Mouse (Mus musculus): ENCODE results near the gene Crat. TPM values are rescaled to one million over a fixed set of nuclear protein-coding genes. Genes with fewer than 3 reads are reported as not detected.

Crat gene
- polyA plus RNA-seq, 1 experiment from 2014 or later = 67.9 TPM

DNA sequence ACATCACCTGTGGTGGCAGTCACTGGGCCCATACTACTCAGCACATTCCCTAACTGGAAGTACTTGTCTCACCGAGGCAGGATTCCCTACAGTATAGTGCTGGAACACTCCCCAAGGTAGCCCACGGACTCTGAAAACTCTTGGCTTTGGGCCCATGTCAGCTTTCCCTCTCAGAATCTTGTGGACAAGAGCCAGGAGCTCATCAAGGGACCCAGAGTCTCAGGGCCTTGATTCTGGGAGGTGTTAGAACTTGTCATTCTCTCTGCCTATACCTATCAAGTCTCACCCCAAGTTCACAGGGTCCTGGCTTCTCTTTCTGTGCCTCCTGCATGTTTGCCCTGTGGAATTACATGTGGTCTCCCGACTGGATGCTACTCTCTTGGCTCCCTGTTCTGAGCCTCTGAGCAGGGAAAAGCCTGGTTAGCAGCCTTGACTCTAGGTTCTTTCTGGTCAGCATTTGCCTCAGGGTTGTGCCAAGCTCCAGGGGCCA is 24.6 kb upstream of the Crat start:
- H3K9ac ChIP-seq = peak overlapping the region; percentile 84

DNA sequence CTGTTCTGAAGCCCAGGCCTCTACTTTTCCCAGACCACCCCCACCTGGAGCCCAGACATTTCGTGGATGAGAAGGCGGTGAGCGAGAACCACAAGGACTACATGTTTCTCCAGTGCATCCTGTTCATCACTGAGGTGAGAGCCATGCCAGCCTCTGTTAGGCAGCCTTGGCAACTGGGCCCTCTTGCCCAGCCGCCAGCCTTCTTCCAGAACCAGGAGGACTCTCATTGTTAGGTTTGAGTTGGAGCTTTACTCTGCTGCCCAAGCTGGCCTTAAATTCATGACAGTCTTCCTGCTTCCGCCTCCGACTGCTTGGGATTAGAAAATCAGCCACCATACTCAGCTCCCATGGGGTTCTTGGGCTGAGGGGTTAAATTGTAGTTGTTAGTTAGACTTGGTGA is 24.0 kb upstream of the Crat start:
- Histone ChIP-seq H3K27me3 (replicated peaks) (no peaks in the 10 kb centered on the region), H3K9me3 (replicated peaks) (no peaks in the 10 kb centered on the region), H3K36me3 (peaks cover 49% of the 10 kb centered on the region), H3K4me1 (replicated peaks) (peaks cover 63% of the 10 kb centered on the region), H3K4me2 (no peak overlapping the region), H3K4me3 (no peak overlapping the region), H3K9ac (peak overlapping the region; percentile 84), H3K27ac (ENCODE audit: poor library complexity, severe bottlenecking) (peak overlapping the region; percentile 100)
- no peak for ATAC-seq (ENCODE audit: insufficient number of reproducible peaks, low FRiP score)
- WGBS = 91% methylated on average over 6 of the region's 6 CpGs

More for the DNA sequence above, 24.6 kb upstream of the Crat start:
- Histone ChIP-seq H3K36me3 (peaks cover 46% of the 10 kb centered on the region), H3K4me3 (no peak overlapping the region), H3K9me3 (replicated peaks) (no peaks in the 10 kb centered on the region), H3K4me1 (replicated peaks) (peaks cover 68% of the 10 kb centered on the region), H3K4me2 (peak overlapping the region; percentile 74), H3K27me3 (replicated peaks) (no peaks in the 10 kb centered on the region), H3K27ac (ENCODE audit: poor library complexity, severe bottlenecking) (peak overlapping the region; percentile 100)
- whole genome bisulfite sequencing = 18% methylated on average over 3 of the region's 3 CpGs
- no peak for ATAC-seq (ENCODE audit: insufficient number of reproducible peaks, low FRiP score)

DNA sequence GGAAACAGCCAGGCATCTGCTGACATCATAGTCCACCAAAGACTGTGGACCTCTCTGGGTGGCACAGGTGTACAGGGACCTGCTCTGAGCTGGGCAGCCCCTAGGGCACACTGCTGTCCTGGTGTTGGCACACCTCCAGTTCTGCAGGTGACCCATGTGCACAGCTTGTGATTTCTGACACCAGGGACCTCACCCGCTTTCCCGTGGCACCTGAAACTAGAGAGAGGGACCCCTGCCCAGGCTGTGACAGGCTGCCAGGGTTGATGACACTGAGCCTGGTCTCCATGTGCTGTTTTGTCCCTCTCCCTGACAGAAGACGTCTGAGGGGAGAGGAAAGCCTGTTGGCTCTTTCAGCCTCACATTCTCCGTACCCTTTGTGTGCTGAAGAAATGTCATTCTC is 22.2 kb upstream of the Crat start:
- WGBS = 93% methylated on average over 4 of the region's 4 CpGs
- no peak for ATAC-seq (ENCODE audit: insufficient number of reproducible peaks, low FRiP score)
- no peak overlapping the region for H3K27ac ChIP-seq (ENCODE audit: poor library complexity, severe bottlenecking)
- no peak overlapping the region for H3K9ac ChIP-seq
- peaks cover 52% of the 10 kb centered on the region for H3K36me3 ChIP-seq
- no peak overlapping the region for H3K4me3 ChIP-seq
- H3K4me2 ChIP-seq = no peak overlapping the region
- peaks cover 44% of the 10 kb centered on the region for H3K4me1 ChIP-seq (replicated peaks)
- no peaks in the 10 kb centered on the region for H3K9me3 ChIP-seq (replicated peaks)
- H3K27me3 ChIP-seq (replicated peaks) = no peaks in the 10 kb centered on the region

DNA sequence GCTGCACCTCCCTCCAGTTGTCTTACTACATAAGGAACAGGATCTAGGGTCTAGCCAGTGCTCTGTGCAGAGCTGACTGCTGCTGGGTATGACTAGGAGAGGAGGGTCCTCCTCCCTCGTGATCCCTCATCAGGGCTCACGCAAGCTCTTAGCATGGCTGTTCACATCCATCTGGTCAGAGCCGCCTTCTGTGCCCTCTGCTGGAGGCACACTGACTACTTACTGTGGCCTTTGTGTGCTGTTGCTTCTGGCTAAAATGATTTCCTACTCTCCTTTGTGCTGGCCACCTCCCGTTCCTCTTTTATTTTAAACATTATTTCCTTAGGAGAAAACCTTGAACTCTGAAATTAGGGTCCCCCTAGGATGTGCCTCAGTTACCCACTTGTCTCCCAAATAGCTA is 21.2 kb upstream of the Crat start:
- Histone ChIP-seq H3K27me3 (replicated peaks) (no peaks in the 10 kb centered on the region), H3K9ac (no peak overlapping the region), H3K27ac (ENCODE audit: poor library complexity, severe bottlenecking) (no peak overlapping the region), H3K9me3 (replicated peaks) (no peaks in the 10 kb centered on the region), H3K4me1 (replicated peaks) (peaks cover 35% of the 10 kb centered on the region), H3K4me3 (no peak overlapping the region), H3K36me3 (peaks cover 62% of the 10 kb centered on the region), H3K4me2 (no peak overlapping the region)
- no peak for ATAC-seq (ENCODE audit: insufficient number of reproducible peaks, low FRiP score)
- WGBS = 77% methylated on average over 4 of the region's 4 CpGs

DNA sequence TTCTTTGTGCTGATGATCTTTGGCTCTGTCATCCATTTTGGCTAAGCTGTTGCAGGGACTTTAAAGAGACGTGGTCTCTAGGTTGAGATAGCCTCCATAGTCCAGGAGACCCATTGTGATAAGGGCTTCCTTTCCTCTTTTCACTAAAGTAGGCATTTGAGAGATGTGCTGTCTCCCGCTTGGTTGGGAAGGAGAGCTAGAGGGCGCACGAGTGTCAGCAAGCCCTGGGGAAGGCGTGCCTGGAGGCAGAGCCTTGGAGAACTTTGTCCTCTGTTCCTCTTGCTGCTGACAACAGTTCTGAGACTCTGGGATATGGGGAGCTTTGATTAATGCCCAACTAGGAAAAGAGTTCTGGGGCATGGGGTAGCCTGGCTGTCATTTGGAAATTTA is 20.5 kb upstream of the Crat start:
- H3K27ac ChIP-seq (ENCODE audit: poor library complexity, severe bottlenecking) = no peak overlapping the region; the same call in 1 of the 2 replicates
- WGBS = 55% methylated on average over 5 of the region's 5 CpGs

DNA sequence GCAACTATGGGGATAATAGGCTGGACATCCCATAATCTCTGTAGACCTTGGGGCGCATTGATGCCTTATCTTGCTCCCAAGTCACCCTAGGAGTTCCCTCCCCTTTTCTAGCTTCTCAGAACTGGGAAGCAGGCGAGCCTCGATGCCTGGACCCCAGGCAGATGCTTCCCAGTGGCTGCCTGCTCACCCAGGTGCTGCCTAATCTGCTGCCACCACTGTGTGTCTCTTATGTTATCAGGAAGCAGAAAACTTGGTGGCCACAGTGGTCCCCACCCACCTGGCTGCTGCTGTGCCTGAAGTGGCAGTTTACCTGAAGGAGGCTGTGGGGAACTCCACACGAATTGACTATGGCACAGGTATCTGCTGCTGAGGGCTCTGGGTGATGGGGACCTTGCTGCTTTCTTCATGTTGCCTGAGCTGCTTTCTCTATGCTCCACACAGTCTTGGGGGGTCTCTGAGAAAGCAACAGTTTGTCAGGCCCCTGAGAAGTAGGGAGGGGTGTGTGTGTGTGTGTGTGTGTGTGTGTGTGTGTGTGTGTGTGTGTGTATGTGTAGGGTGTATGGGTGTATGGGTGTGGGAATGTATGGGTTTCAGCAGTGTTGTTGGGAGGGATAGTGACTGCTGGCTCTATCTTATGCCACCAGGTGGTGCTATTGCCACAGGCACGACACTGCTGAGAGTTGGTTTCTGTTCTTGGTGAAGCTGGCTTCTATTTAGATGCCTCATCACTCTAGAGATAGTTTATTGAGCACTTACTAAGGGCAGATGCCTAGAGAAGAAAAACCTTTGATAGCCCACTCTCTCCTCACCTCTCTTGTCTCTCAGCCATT is 19.9 kb upstream of the Crat start:
- Histone ChIP-seq H3K36me3 (peaks cover 75% of the 10 kb centered on the region), H3K27ac (ENCODE audit: poor library complexity, severe bottlenecking) (no peak overlapping the region; the same call in 1 of the 2 replicates), H3K9me3 (replicated peaks) (no peaks in the 10 kb centered on the region), H3K4me3 (no peak overlapping the region), H3K4me1 (replicated peaks) (peaks cover 24% of the 10 kb centered on the region), H3K9ac (no peak overlapping the region), H3K27me3 (replicated peaks) (no peaks in the 10 kb centered on the region), H3K4me2 (no peak overlapping the region)
- WGBS = 41% methylated on average over 5 of the region's 5 CpGs
- peak; percentile 46; the same call in 1 of the 2 replicates for ATAC-seq (ENCODE audit: insufficient number of reproducible peaks, low FRiP score)

More for the DNA sequence above, 20.5 kb upstream of the Crat start:
- peaks cover 31% of the 10 kb centered on the region for H3K4me1 ChIP-seq (replicated peaks)
- H3K4me2 ChIP-seq = no peak overlapping the region
- no peak for ATAC-seq (ENCODE audit: insufficient number of reproducible peaks, low FRiP score)
- H3K9me3 ChIP-seq (replicated peaks) = no peaks in the 10 kb centered on the region
- H3K9ac ChIP-seq = no peak overlapping the region
- H3K36me3 ChIP-seq = peaks cover 69% of the 10 kb centered on the region
- H3K4me3 ChIP-seq = no peak overlapping the region
- no peaks in the 10 kb centered on the region for H3K27me3 ChIP-seq (replicated peaks)

DNA sequence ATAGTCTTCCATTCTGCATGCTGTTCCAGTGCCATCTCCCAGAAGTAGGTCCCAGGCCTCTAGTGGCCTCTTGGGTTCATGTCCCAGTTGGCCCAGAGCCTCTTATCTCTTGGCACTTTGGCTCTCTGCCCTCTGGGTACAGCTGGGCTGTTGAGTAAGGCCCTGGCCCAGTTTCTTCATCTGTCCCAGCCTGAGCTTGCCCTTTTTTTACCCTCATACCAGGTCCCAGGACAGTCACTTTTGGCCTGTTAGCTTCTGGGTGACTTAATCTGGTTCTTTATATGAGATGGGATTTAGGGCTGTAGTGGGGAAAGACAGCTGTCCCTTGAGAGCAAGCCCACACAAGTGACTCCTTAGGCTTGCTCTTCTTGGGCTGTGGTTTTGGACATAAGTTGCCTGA is 13.5 kb upstream of the Crat start:
- Histone ChIP-seq H3K9me3 (replicated peaks) (no peaks in the 10 kb centered on the region), H3K9ac (no peak overlapping the region), H3K27me3 (replicated peaks) (no peaks in the 10 kb centered on the region), H3K4me3 (no peak overlapping the region), H3K4me1 (replicated peaks) (no peaks in the 10 kb centered on the region), H3K4me2 (no peak overlapping the region), H3K36me3 (peaks cover 84% of the 10 kb centered on the region), H3K27ac (ENCODE audit: poor library complexity, severe bottlenecking) (no peak overlapping the region)
- no peak for ATAC-seq (ENCODE audit: insufficient number of reproducible peaks, low FRiP score)

DNA sequence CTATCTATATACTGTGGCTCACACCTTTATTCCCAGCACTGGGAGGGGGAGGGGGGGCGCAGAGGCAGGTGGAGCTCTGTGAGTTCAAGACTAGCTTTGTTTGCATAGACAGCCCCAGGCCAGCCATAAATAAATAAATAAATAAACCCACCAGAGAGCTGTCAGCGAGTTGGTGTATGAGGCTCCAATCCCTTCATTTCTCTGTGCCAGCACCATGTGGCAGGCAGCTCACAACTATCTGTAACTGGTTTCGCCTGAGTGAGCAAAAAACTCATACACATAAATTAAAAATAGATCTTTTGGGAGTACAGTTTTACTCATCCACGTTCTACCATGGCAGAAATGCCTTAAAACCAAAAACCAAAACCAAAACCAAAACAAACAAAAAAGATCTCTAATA is 5.8 kb upstream of the Crat start:
- peaks cover 10% of the 10 kb centered on the region for H3K36me3 ChIP-seq
- no peaks in the 10 kb centered on the region for H3K9me3 ChIP-seq (replicated peaks)
- 88% methylated on average over 4 of the region's 4 CpGs for WGBS
- H3K4me3 ChIP-seq = no peak overlapping the region
- H3K4me1 ChIP-seq (replicated peaks) = peaks cover 29% of the 10 kb centered on the region
- no peak for ATAC-seq (ENCODE audit: insufficient number of reproducible peaks, low FRiP score)
- H3K27me3 ChIP-seq (replicated peaks) = no peaks in the 10 kb centered on the region
- no peak overlapping the region for H3K9ac ChIP-seq
- H3K27ac ChIP-seq (ENCODE audit: poor library complexity, severe bottlenecking) = no peak overlapping the region
- H3K4me2 ChIP-seq = no peak overlapping the region

DNA sequence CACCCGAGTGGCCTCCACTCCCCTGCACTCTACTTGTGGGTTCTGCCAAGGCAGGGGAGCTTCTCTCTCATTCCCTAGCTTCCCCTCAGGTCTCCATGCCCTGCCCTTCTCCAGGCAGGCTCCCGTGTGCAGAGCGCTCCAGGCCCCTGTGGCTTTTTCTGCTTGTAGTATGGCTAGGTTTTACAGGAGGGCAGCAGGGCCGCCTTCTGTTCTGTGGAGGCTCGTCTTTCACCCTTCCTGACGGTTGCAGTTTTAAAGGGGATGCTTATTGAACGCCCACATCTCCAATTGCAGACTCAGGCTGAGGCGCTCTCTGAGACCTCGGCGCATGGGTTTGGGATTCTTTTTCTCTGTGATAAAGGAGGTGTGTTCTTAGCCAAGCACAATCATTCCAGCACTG is 3.5 kb upstream of the Crat start:
- no peaks in the 10 kb centered on the region for H3K9me3 ChIP-seq (replicated peaks)
- no peaks in the 10 kb centered on the region for H3K27me3 ChIP-seq (replicated peaks)
- no peak for ATAC-seq (ENCODE audit: insufficient number of reproducible peaks, low FRiP score)
- H3K4me3 ChIP-seq = peak overlapping the region; percentile 9; the same call in 1 of the 2 replicates
- H3K4me2 ChIP-seq = peak overlapping the region; percentile 49
- H3K9ac ChIP-seq = peak overlapping the region; percentile 63
- peak overlapping the region; percentile 80 for H3K27ac ChIP-seq (ENCODE audit: poor library complexity, severe bottlenecking)
- H3K4me1 ChIP-seq (replicated peaks) = peaks cover 37% of the 10 kb centered on the region
- H3K36me3 ChIP-seq = peaks cover 3% of the 10 kb centered on the region; the same call in 1 of the 2 replicates
- 29% methylated on average over 10 of the region's 10 CpGs for WGBS

DNA sequence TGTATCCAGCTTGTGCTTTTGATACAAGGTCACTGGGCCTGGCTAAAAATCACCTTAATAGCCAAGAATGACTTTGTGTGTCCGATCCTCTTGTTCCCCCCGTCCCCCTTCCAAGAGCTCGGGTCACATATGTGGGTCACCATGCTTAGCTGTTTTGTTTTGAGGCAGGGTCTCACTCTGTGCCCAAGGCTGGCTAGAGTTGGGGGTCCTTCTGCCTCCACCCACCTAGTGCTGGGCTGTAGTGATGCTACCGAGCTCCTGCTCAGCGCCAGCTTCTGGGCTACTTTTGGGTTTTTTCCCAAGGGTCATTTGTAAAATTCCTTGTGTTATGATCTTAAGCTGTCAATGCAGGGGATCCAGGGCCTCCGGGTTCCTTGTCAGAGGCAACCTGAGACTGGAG is 2.6 kb upstream of the Crat start:
- Histone ChIP-seq H3K4me3 (peak overlapping the region; percentile 12; the same call in 1 of the 2 replicates), H3K36me3 (peaks cover 3% of the 10 kb centered on the region; the same call in 1 of the 2 replicates), H3K4me2 (peak overlapping the region; percentile 49), H3K27me3 (replicated peaks) (no peaks in the 10 kb centered on the region), H3K4me1 (replicated peaks) (peaks cover 44% of the 10 kb centered on the region), H3K27ac (ENCODE audit: poor library complexity, severe bottlenecking) (no peak overlapping the region), H3K9ac (peak overlapping the region; percentile 63), H3K9me3 (replicated peaks) (no peaks in the 10 kb centered on the region)
- no peak for ATAC-seq (ENCODE audit: insufficient number of reproducible peaks, low FRiP score)
- 71% methylated on average over 6 of the region's 6 CpGs for WGBS

DNA sequence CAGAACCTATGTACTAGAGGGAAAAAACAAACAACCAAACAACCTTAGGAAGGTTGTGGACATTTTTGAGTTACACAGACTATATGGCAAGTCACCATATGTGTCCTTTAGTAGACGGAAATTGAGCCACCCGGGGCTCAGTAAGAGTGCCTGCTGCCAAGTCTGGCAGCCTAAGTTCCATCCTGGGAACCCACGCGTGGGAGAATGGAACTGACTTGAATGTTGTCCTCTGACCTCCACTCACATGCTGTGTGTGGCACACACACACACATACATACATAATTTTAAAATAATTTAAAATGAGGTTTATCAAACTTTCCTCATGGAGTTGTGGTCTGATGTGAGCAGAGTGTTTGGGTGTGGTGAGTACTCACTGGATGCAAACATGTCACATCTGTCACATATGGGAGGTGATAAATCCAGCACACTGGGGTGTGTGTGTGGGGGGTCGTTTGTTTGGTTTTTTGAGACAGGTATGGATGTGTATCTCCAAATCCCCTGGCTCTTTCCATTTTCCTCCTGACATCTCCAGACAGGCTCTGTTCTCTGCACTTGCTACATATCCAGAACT is 2.1 kb upstream of the Crat start:
- Histone ChIP-seq H3K27ac (ENCODE audit: poor library complexity, severe bottlenecking) (no peak overlapping the region), H3K4me1 (replicated peaks) (peaks cover 44% of the 10 kb centered on the region), H3K27me3 (replicated peaks) (no peaks in the 10 kb centered on the region), H3K9ac (peak overlapping the region; percentile 63), H3K4me3 (no peak overlapping the region), H3K4me2 (peak overlapping the region; percentile 49), H3K36me3 (peaks cover 3% of the 10 kb centered on the region), H3K9me3 (replicated peaks) (no peaks in the 10 kb centered on the region)
- no peak for ATAC-seq (ENCODE audit: insufficient number of reproducible peaks, low FRiP score)
- 70% methylated on average over 5 of the region's 5 CpGs for WGBS

Measured in heart, embryonic 12.5 days (tissue).